Mouse (Mus musculus) embryonic facial prominence, embryonic 10.5 days (tissue): ENCODE results near the gene Prl4a1. TPM values are rescaled to one million over a fixed set of nuclear protein-coding genes. Genes with fewer than 3 reads are reported as not detected.
"Not testable (repeated sequence)": the region's sequence is repeated elsewhere in the genome, so short reads cannot be mapped to it uniquely, and the experiment has no call there.

ENCODE experiments used
- DNase-seq: peaks from one replicate; pipeline ENCODE4 v3.0.0-alpha.2; 2017; ENCODE audit warnings: low spot score
- H3K27ac ChIP-seq: fragments of 300-500 bp; sonication (generic); replicated peaks from 2 replicates; pipeline ENCODE4 v1.5.1; 2016; ENCODE audit warnings: mild to moderate bottlenecking
- H3K27me3 ChIP-seq: fragments of 300-500 bp; sonication (generic); replicated peaks from 2 replicates; pipeline ENCODE4 v1.6.1; 2016; ENCODE audit warnings: low read depth, mild to moderate bottlenecking; ENCODE audit not compliant: poor library complexity, severe bottlenecking
- H3K36me3 ChIP-seq: fragments of 300-500 bp; sonication (generic); replicated peaks from 2 replicates; pipeline ENCODE4 v1.6.1; 2016; ENCODE audit warnings: mild to moderate bottlenecking, moderate library complexity
- H3K4me1 ChIP-seq: fragments of 300-500 bp; sonication (generic); 2 replicates; pipeline ENCODE4 v1.6.1; 2016
- H3K4me3 ChIP-seq: fragments of 300-500 bp; sonication (generic); 2 replicates; pipeline ENCODE4 v1.5.1; 2016; ENCODE audit warnings: mild to moderate bottlenecking, moderate library complexity
- H3K9me3 ChIP-seq: fragments of 300-500 bp; sonication (generic); 2 replicates; pipeline ENCODE4 v1.6.1; 2016; ENCODE audit warnings: mild to moderate bottlenecking
- WGBS: fragments of 180-500 bp; shearing (Covaris S2); methylation state at CpG from one replicate; pipeline ENCODE4 v1.1.7; 2016; 5-methylcytosine and 5-hydroxymethylcytosine counted together
- polyA plus RNA-seq: library from polyadenylated mRNA; unstranded; fragments of >200 nt; fragmentation: Nextera tagmentation; extraction: Ambion mirVana; gene quantifications from 2 replicates; pipeline ENCODE4 v1.2.1, GENCODE M21; 2016

Gene Prl4a1
- polyA plus RNA-seq, result not detected in 2 replicates

DNA sequence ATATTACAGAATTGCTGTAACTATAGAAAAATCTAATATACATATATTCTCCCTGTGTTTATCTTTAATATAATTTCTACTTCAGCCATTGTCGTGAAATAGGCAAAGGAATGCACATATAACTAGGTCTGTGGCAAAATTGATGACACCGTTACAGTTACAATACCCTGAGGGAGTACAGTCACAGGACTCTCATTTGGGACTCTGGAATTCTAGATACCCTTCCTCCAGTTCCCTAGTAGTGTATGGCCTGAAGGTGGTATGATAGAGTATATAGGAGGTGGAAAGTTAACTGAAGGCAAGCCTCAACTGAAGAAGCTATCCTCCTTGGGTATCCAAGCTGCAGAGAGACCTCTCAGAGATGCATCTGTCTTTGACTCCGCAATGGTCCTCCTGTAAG is at the start of gene Prl4a1:
Gene Prl4a1, plus strand, starts transcription at position 301 of the 400 bp plus-strand sequence.
- DNase-seq, result no peak
- Histone ChIP-seq H3K9me3 (0 out of 2 replicates have a peak, but pooled peaks cover 2% of the 10 kb centered on the region), H3K27me3 (no peaks in the 10 kb centered on the region), H3K36me3 (no peaks in the 10 kb centered on the region), H3K4me3 (no peak within 1 kb of the TSS), H3K27ac (no peak within 1 kb of the TSS), H3K4me1 (no peaks in the 10 kb centered on the region)
- WGBS, result 92% methylated on average over 3 of the region's 3 CpGs

DNA sequence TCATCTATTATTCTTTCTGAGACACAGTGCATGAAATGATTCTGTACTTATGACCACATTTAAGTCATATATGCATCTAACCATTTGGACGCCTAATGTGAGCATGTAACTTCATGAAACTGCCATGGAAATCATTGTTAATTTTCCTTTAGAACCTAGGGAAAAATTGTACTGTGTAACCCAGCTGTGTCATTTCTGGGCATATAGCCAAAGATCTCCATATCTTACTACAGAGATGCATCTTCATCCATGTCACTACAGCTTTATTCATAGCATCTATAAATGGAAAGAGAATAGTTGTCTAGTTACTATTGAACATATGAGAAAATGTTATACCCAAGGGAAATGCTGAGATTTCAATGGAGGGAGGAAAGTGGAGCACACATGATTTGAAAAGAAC is 43.1 kb upstream of the Prl4a1 start:
- Histone ChIP-seq H3K36me3 (no peaks in the 10 kb centered on the region), H3K27me3 (no peaks in the 10 kb centered on the region), H3K4me3 (no peak overlapping the region), H3K9me3 (no peaks in the 10 kb centered on the region), H3K4me1 (no peaks in the 10 kb centered on the region), H3K27ac (no peak overlapping the region)
- WGBS, result 77% methylated on average over 1 of the region's 1 CpGs
- DNase-seq, result no peak

DNA sequence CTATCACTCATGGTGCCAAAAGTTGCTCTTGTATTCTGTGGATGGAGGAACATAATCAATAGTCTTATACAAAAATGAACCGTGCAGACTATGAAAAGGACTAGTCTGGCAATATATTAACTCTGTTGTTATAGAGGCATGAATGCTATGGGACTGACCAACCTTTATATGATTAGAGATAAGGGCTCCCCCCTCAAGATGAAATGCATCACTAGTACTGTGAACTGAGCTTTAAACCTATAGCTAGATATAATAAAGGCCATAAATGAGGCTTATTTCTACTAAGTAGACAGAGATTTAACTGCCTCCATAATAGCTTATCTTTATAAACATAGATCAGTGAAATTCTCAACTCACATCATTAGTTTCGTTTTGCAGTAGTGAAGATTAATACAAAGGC is 41.7 kb upstream of the Prl4a1 start:
- not testable (repeated sequence) for H3K9me3 ChIP-seq, DNase-seq, H3K36me3 ChIP-seq, H3K4me3 ChIP-seq, H3K27ac ChIP-seq, H3K27me3 ChIP-seq, H3K4me1 ChIP-seq
- whole genome bisulfite sequencing, result 82% methylated on average over 2 of the region's 2 CpGs

DNA sequence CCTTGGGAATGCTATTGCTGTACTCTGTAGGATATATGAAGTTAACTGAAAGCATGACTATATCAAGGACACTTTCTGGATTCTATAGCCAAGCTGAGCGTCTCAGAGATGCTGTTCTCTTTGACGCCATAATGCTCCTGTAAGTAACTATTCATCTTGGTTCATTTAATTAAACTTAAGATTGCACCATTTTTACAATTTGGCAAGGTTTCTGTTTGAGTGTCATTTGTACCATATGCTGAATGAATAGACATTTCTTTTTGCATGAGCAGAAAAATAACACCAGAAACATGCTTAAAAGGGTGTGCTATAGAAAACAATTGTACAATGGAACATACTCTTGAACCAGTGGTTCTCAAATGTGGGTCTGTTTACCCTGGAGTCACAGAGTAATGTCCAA is 38.4 kb upstream of the Prl4a1 start:
- no peaks in the 10 kb centered on the region for H3K4me1 ChIP-seq
- DNase-seq, result no peak
- no peaks in the 10 kb centered on the region for H3K36me3 ChIP-seq
- no peaks in the 10 kb centered on the region for H3K9me3 ChIP-seq
- no peak overlapping the region for H3K4me3 ChIP-seq
- no peaks in the 10 kb centered on the region for H3K27me3 ChIP-seq
- no peak overlapping the region for H3K27ac ChIP-seq
- 94% methylated on average over 2 of the region's 2 CpGs for WGBS

DNA sequence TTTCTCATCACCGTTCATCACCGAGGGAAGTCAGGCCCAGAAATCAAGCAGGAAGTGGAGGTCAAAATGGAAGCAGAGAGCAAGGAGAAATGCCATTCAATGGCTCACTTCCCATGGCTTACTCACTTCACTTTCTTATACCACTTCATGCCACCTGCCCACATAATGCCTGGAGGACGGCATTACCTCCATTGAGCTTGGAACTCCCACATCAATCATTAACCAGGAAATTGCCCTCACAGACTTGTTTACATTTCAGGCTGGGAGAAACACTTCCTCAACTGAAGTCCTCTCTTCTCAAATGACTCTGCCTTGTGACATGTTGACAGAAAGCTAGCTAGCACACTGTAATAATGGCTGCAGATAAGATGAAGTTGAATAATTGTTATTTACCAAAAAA is 19.5 kb upstream of the Prl4a1 start:
- not testable (repeated sequence) for H3K9me3 ChIP-seq, H3K27ac ChIP-seq, H3K36me3 ChIP-seq, H3K27me3 ChIP-seq, DNase-seq, H3K4me3 ChIP-seq, H3K4me1 ChIP-seq
- 84% methylated on average over 3 of the region's 3 CpGs for WGBS

DNA sequence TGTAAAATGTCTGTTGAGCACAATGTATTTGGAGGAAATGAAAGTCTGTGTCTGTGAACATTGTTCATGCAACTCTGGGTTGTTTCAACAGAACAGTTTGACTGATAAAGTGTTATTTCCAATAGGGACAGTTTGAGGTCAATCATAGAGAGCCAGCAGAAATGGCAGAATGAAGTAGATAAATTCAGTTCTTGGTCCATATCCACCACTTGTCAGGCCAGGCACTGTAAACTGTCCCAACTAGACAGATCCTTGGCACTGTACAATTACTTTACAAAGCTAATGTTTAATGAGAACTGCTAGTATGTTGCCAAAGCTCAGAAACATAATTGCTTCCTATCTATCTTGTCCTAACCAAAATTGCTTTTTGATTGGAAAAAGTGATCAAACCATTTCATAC is 13.3 kb downstream of the Prl4a1 start:
- Histone ChIP-seq H3K27ac (no peak overlapping the region), H3K4me1 (no peaks in the 10 kb centered on the region), H3K27me3 (no peaks in the 10 kb centered on the region), H3K36me3 (no peaks in the 10 kb centered on the region), H3K4me3 (no peak overlapping the region), H3K9me3 (no peaks in the 10 kb centered on the region)
- DNase-seq, result no peak

DNA sequence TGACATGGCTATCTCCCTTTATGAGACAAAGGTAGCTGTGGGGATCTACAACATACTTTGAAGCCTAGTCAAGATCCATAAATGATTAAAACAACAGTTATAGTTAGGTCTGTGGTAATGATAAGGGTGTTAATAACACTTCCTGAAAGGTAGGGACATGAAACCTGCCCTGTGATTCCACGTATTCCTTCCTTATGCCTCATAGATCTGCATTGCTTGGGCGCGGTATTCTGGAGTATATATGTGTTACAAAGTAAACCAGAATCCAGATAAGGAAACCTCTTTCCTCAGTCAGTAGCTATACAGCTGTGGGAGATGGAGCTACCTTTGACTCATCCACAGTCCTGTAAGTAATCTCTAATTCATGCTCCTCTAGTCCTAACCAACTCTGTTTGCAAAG is 53.3 kb downstream of the Prl4a1 start:
- no peak for DNase-seq
- Histone ChIP-seq H3K4me1 (no peaks in the 10 kb centered on the region), H3K36me3 (no peaks in the 10 kb centered on the region), H3K27me3 (no peaks in the 10 kb centered on the region), H3K9me3 (no peaks in the 10 kb centered on the region), H3K27ac (no peak overlapping the region), H3K4me3 (no peak overlapping the region)
- WGBS, result 90% methylated on average over 3 of the region's 3 CpGs

Other genes starting within 250 kb of the Prl4a1 start
- gene Prl7c1, start 235.4 kb upstream of the Prl4a1 start, polyA plus RNA-seq, result not detected in 2 replicates
- not detected in 2 replicates for gene Prl2a1, start 214.6 kb upstream of the Prl4a1 start, polyA plus RNA-seq
- gene Prl2c1, start 166.9 kb upstream of the Prl4a1 start, polyA plus RNA-seq, result not detected in 2 replicates
- gene Prl5a1, start 126.3 kb downstream of the Prl4a1 start, polyA plus RNA-seq, result not detected in 2 replicates
- gene Gm11361, start 241.3 kb downstream of the Prl4a1 start, polyA plus RNA-seq, result 3.0 and 3.3 TPM in 2 replicates